Mouse (Mus musculus): ENCODE data around the gene Tmem274. TPM values are rescaled to one million over a fixed set of nuclear protein-coding genes. Genes with fewer than 3 reads are reported as not detected.
"Not testable (repeated sequence)": the region's sequence is repeated elsewhere in the genome, so short reads cannot be mapped to it uniquely, and the experiment has no call there.

Tmem274 gene
- not detected for total RNA-seq (2021)
- long read RNA-seq, experiment 1 = 0 reads
- long read RNA-seq, experiment 2 = 0 reads

- no peak for TF ChIP-seq CTCF (conservative IDR thresholded peaks at IDR 0.05)
- Histone ChIP-seq H3K27ac (no peak within 1 kb of the TSS), H3K4me3 (no peak within 1 kb of the TSS)
- DNase-seq (ENCODE audit: low spot score in 2 of 2) = no peak
Observed at GRCm38 (mm10) chr4:149477078-149477477, at the start of gene Tmem274. TSS of gene Tmem274 (plus strand) at chr4:149477378.

GRCm38 (mm10) chr4:149429592-149429991 is 47.6 kb upstream of the Tmem274 start:
- no peak for DNase-seq (ENCODE audit: low spot score in 2 of 2)
- Histone ChIP-seq H3K27ac (no peak overlapping the region), H3K4me3 (no peak overlapping the region)
- no peak for TF ChIP-seq CTCF (conservative IDR thresholded peaks at IDR 0.05)

GRCm38 (mm10) chr4:149431887-149432286 is 45.3 kb upstream of the Tmem274 start:
- H3K27ac ChIP-seq; DNase-seq (ENCODE audit: low spot score in 2 of 2); H3K4me3 ChIP-seq: not testable (repeated sequence)

- Histone ChIP-seq H3K4me3 (no peak overlapping the region), H3K27ac (no peak overlapping the region)
- DNase-seq (ENCODE audit: low spot score in 2 of 2) = no peak
- TF ChIP-seq CTCF (conservative IDR thresholded peaks at IDR 0.05) = no peak
Observed at GRCm38 (mm10) chr4:149440576-149440975, 36.6 kb upstream of the Tmem274 start.

GRCm38 (mm10) chr4:149442436-149442835 is 34.7 kb upstream of the Tmem274 start:
- TF ChIP-seq CTCF (conservative IDR thresholded peaks at IDR 0.05) = no peak
- Histone ChIP-seq H3K27ac (no peak overlapping the region), H3K4me3 (no peak overlapping the region)
- DNase-seq (ENCODE audit: low spot score in 2 of 2) = no peak

- no peak overlapping the region for H3K27ac ChIP-seq
- H3K4me3 ChIP-seq = no peak overlapping the region
- no peak for TF ChIP-seq CTCF (conservative IDR thresholded peaks at IDR 0.05)
- no peak for DNase-seq (ENCODE audit: low spot score in 2 of 2)
Observed at GRCm38 (mm10) chr4:149444465-149444864, 32.7 kb upstream of the Tmem274 start.

- TF ChIP-seq CTCF (conservative IDR thresholded peaks at IDR 0.05) = peak; percentile 85
- Histone ChIP-seq H3K27ac (peak overlapping the region; percentile 89), H3K4me3 (peak overlapping the region; percentile 45)
- DNase-seq (ENCODE audit: low spot score in 2 of 2) = peak; percentile 77 to 84
Observed at GRCm38 (mm10) chr4:149444964-149445701, 32.0 kb upstream of the Tmem274 start.

GRCm38 (mm10) chr4:149445868-149446267 is 31.3 kb upstream of the Tmem274 start:
- H3K27ac ChIP-seq = peak overlapping the region; percentile 89
- no peak for TF ChIP-seq CTCF (conservative IDR thresholded peaks at IDR 0.05)
- no peak for DNase-seq (ENCODE audit: low spot score in 2 of 2)
- peak overlapping the region; percentile 45 for H3K4me3 ChIP-seq

- no peak overlapping the region for H3K4me3 ChIP-seq
- H3K27ac ChIP-seq = peak overlapping the region; percentile 89; the same call in 1 of the 2 replicates
- no peak for TF ChIP-seq CTCF (conservative IDR thresholded peaks at IDR 0.05)
- no peak for DNase-seq (ENCODE audit: low spot score in 2 of 2)
Observed at GRCm38 (mm10) chr4:149446309-149446708, 30.9 kb upstream of the Tmem274 start.

- TF ChIP-seq CTCF (conservative IDR thresholded peaks at IDR 0.05) = no peak
- no peak overlapping the region for H3K4me3 ChIP-seq
- no peak for DNase-seq (ENCODE audit: low spot score in 2 of 2)
- H3K27ac ChIP-seq = no peak overlapping the region
Observed at GRCm38 (mm10) chr4:149450636-149451035, 26.5 kb upstream of the Tmem274 start.

GRCm38 (mm10) chr4:149453656-149454055 is 23.5 kb upstream of the Tmem274 start:
- Histone ChIP-seq H3K27ac (no peak overlapping the region), H3K4me3 (no peak overlapping the region)
- TF ChIP-seq CTCF (conservative IDR thresholded peaks at IDR 0.05) = peak; percentile 71
- DNase-seq (ENCODE audit: low spot score in 2 of 2) = no peak

GRCm38 (mm10) chr4:149454263-149454662 is 22.9 kb upstream of the Tmem274 start:
- Histone ChIP-seq H3K27ac (no peak overlapping the region), H3K4me3 (no peak overlapping the region)
- no peak for DNase-seq (ENCODE audit: low spot score in 2 of 2)
- no peak for TF ChIP-seq CTCF (conservative IDR thresholded peaks at IDR 0.05)

- no peak within 1 kb of the TSS for H3K27ac ChIP-seq
Observed at GRCm38 (mm10) chr4:149454879-149455278, 22.3 kb upstream of the Tmem274 start, which contains the start of gene Rbp7. TSS of gene Rbp7 (minus strand) at chr4:149454978.

GRCm38 (mm10) chr4:149457163-149457562 is 20.0 kb upstream of the Tmem274 start:
- DNase-seq (ENCODE audit: low spot score in 2 of 2); H3K27ac ChIP-seq; H3K4me3 ChIP-seq: not testable (repeated sequence)

More at GRCm38 (mm10) chr4:149454879-149455278, 22.3 kb upstream of the Tmem274 start, which contains the start of gene Rbp7:
- TF ChIP-seq CTCF (conservative IDR thresholded peaks at IDR 0.05) = no peak
- no peak for DNase-seq (ENCODE audit: low spot score in 2 of 2)
- H3K4me3 ChIP-seq = no peak within 1 kb of the TSS
